Mouse (Mus musculus) ES-Bruce4 (cell line): ENCODE data around the gene Dlk1. TPM values are rescaled to one million over a fixed set of nuclear protein-coding genes. Genes with fewer than 3 reads are reported as not detected.

Experiments
- H3K27ac ChIP-seq: 2 replicates; pipeline ENCODE4 v1.5.1; 2012; ENCODE audit warnings: low read length, inconsistent platforms; ENCODE audit not compliant: insufficient read depth
- H3K27me3 ChIP-seq: 2 replicates; pipeline ENCODE4 v1.6.1; 2012; ENCODE audit warnings: mild to moderate bottlenecking, low read length, inconsistent platforms; ENCODE audit not compliant: control insufficient read depth, poor library complexity, insufficient read depth, severe bottlenecking
- H3K36me3 ChIP-seq: 2 replicates; pipeline ENCODE4 v1.6.1; 2012; ENCODE audit warnings: inconsistent platforms, mild to moderate bottlenecking, low read length, moderate library complexity; ENCODE audit not compliant: control insufficient read depth, poor library complexity, insufficient read depth, severe bottlenecking
- H3K4me1 ChIP-seq: one replicate; pipeline ENCODE4 v1.8.1; 2011; ENCODE audit warnings: low read length; ENCODE audit not compliant: control insufficient read depth, insufficient read depth
- H3K4me3 ChIP-seq: 2 replicates; pipeline ENCODE4 v1.5.1; 2011; ENCODE audit warnings: low read depth, mild to moderate bottlenecking, low read length
- H3K9ac ChIP-seq: 2 replicates; pipeline ENCODE4 v1.6.1; 2012; ENCODE audit warnings: low read depth, mild to moderate bottlenecking, inconsistent platforms; ENCODE audit not compliant: poor library complexity, severe bottlenecking
- H3K9me3 ChIP-seq: replicated peaks from 2 replicates; pipeline ENCODE4 v1.6.1; 2012; ENCODE audit warnings: mild to moderate bottlenecking, low read length, inconsistent platforms; ENCODE audit not compliant: control insufficient read depth, poor library complexity, insufficient read depth, severe bottlenecking
- CTCF ChIP-seq: IDR thresholded peaks from one replicate; pipeline ENCODE4 v1.8.1; 2011; ENCODE audit warnings: low read depth, low read length
- EP300 ChIP-seq: IDR thresholded peaks from 2 replicates; pipeline ENCODE4 v1.6.1; 2011; ENCODE audit warnings: low read depth, low read length; ENCODE audit not compliant: insufficient read depth
- POLR2A ChIP-seq: IDR thresholded peaks from one replicate; pipeline ENCODE4 v1.8.1; 2011; ENCODE audit warnings: low read length; ENCODE audit not compliant: insufficient read depth
- polyA plus RNA-seq: library from polyadenylated mRNA; stranded (reverse); fragments of >200 nt; gene quantifications from 2 replicates; pipeline ENCODE4 v1.2.4, GENCODE M21; 2011; ENCODE audit warnings: low read depth; ENCODE audit not compliant: missing spikeins, insufficient read depth, insufficient read length

The Dlk1 gene
- polyA plus RNA-seq, 1 experiment = 2.8 TPM

- no peak overlapping the region for H3K27ac ChIP-seq
- no peaks in the 10 kb centered on the region for H3K27me3 ChIP-seq
- H3K4me1 ChIP-seq = no peaks in the 10 kb centered on the region
- no peaks in the 10 kb centered on the region for H3K9me3 ChIP-seq
- H3K9ac ChIP-seq = no peak overlapping the region
- H3K36me3 ChIP-seq = no peaks in the 10 kb centered on the region
- no peak overlapping the region for H3K4me3 ChIP-seq
- no peak for TF ChIP-seq POLR2A
- TF ChIP-seq CTCF = no peak
Measured at GRCm38 (mm10) chr12:109443276-109443675, 9.3 kb upstream of the Dlk1 start.

DNA sequence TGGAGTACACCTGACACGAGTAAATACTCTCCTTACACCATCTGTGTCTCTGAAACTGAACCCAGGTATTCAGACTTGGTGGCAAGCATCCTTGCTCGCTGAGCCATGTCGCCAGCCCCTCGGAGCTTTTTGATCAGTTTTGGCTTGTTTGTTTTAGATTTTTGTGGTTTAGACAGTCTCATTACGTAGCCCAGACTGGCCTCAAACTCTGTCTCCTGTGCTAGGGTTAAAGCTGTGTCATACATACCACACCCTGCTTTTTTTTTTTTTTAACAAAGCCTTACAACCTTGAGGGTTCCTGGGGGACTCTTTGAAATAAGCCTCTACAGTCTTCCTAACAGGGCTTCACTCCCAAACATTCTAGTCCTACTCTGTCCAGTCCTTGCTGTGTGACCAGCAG, 7.6 kb upstream of the Dlk1 start:
- Histone ChIP-seq H3K9ac (no peak overlapping the region), H3K27me3 (no peaks in the 10 kb centered on the region), H3K9me3 (no peaks in the 10 kb centered on the region), H3K36me3 (no peaks in the 10 kb centered on the region), H3K4me3 (no peak overlapping the region), H3K27ac (no peak overlapping the region), H3K4me1 (peaks cover 2% of the 10 kb centered on the region)
- TF ChIP-seq POLR2A (no peak), EP300 (no peak), CTCF (no peak)

- Histone ChIP-seq H3K9ac (no peak overlapping the region), H3K27ac (no peak overlapping the region), H3K36me3 (no peaks in the 10 kb centered on the region), H3K4me3 (no peak overlapping the region), H3K9me3 (no peaks in the 10 kb centered on the region), H3K4me1 (peaks cover 2% of the 10 kb centered on the region), H3K27me3 (no peaks in the 10 kb centered on the region)
- no peak for TF ChIP-seq POLR2A
- TF ChIP-seq EP300 = no peak
- no peak for TF ChIP-seq CTCF
Measured at GRCm38 (mm10) chr12:109445499-109446235, 7.0 kb upstream of the Dlk1 start.

DNA sequence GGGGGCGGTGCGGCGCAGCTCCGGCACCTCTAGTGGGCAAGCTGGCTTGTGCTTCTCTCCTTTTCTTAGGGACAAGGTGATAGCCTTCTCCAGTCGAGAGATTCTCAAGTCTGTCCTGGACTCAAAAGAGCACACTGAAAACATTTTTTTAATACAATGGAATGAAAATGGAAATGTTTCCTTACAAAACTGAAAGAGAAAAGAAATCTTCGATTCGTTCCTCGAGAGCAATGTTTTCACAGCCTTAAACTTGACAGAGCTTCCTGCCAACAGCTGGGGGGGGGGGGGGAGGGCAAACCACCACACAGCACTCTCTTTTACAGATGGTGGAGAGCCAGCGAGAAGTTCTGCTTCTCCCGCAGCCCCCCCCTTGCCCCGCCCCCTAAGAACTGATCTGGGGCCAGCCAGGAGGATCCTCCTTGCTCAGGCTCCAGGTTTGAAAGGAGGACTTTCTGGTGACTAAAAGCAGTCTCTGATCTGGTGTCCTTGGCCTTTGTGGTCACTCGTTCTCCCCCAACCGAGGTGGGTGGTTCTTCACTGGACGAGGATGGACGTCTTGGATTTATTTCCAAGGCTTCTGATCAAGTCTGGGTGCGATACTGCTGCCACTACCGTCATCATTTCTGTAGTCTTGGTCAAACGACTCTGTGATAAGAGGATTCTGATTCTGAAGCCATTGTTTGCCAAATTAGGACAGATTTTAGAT, 6.2 kb upstream of the Dlk1 start:
- Histone ChIP-seq H3K4me1 (peaks cover 2% of the 10 kb centered on the region), H3K9me3 (no peaks in the 10 kb centered on the region), H3K4me3 (no peak overlapping the region), H3K27ac (no peak overlapping the region), H3K9ac (no peak overlapping the region), H3K36me3 (no peaks in the 10 kb centered on the region), H3K27me3 (peaks cover 2% of the 10 kb centered on the region; the same call in 1 of the 2 replicates)
- TF ChIP-seq POLR2A (no peak), EP300 (no peak), CTCF (no peak)

DNA sequence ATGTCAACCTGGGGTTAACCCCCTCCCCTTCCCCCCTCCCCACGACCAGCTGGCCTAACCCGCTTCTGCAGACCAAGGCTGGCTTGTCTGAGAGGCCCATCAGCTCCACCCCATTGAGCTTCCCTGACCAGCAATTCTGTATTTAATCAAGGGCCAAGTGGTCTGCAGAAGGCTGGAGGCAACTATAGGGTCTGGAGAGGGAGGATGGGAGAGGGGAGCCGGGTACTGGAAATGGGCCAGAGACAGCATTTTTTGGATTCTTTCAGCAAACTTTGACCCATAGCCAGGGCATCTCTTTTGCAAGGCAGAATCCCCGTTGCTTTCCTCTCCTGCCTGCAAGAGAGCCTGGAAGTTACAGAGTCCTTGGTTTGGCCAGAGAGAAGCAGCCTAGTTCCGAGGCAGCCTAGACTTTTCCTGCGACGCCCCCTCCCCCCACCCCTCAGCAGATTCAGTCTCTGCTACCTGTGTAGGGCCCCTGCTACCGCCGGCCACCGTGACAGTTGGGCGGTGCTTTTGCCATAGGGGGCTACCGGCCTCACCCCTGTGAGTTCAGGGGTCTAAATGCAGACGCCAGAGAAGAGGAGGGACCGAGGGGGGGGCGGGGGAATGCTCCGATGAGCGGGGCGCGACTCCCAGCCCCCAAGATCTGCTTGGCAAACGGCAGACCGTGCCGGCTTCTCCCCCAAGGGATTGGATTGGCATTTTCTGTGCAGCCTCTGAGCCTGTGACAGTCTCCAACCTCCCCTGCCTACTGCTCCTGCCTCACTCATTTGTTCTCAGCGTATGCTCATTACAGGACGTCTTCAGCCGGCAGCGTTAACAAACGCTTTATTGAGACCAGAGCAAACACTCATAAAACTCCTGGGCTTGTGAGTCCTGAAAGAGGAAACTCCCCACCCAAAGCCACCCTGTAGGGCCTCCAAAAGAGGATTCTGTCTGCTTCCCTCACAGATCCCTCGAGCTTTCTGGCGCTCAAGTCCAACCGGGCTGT, 2.9 kb upstream of the Dlk1 start:
- H3K4me3 ChIP-seq = no peak overlapping the region
- no peak for TF ChIP-seq POLR2A
- no peak for TF ChIP-seq CTCF
- no peak for TF ChIP-seq EP300
- no peak overlapping the region for H3K27ac ChIP-seq
- H3K36me3 ChIP-seq = no peaks in the 10 kb centered on the region
- H3K9ac ChIP-seq = no peak overlapping the region
- H3K27me3 ChIP-seq = peaks cover 19% of the 10 kb centered on the region
- H3K9me3 ChIP-seq = no peaks in the 10 kb centered on the region
- peaks cover 2% of the 10 kb centered on the region for H3K4me1 ChIP-seq
